Mouse (Mus musculus) intestine, embryonic 14.5 days (tissue): ENCODE results near the gene Il21r. TPM values are rescaled to one million over a fixed set of nuclear protein-coding genes. Genes with fewer than 3 reads are reported as not detected.

ENCODE experiments used
- ATAC-seq: fragments of 200-750 bp; cut with Nextera tagmentation; replicated peaks from 2 replicates; pipeline ENCODE4 v1.8.0; 2017; ENCODE audit warnings: low read depth, moderate number of reproducible peaks, moderate TSS enrichment, moderate library complexity; ENCODE audit not compliant: low FRiP score, low TSS enrichment
- DNase-seq: peaks from one replicate; pipeline ENCODE4 v3.0.0-alpha.2; 2018; ENCODE audit warnings: low spot score
- H3K27ac ChIP-seq: fragments of 300-500 bp; sonication (generic); 2 replicates; pipeline ENCODE4 v1.5.1; 2014; ENCODE audit warnings: low read depth, mild to moderate bottlenecking, control low read depth
- H3K27me3 ChIP-seq: fragments of 300-500 bp; sonication (generic); replicated peaks from 2 replicates; pipeline ENCODE4 v1.6.1; 2014; ENCODE audit warnings: low read length, control low read depth; ENCODE audit not compliant: control insufficient read depth, insufficient read depth
- H3K36me3 ChIP-seq: fragments of 300-500 bp; sonication (generic); 2 replicates; pipeline ENCODE4 v1.6.1; 2014; ENCODE audit warnings: low read length, control low read depth; ENCODE audit not compliant: control insufficient read depth, insufficient read depth
- H3K4me1 ChIP-seq: fragments of 300-500 bp; sonication (generic); replicated peaks from 2 replicates; pipeline ENCODE4 v1.6.1; 2014; ENCODE audit warnings: low read length, control low read depth, mixed read lengths; ENCODE audit not compliant: control insufficient read depth, insufficient read depth
- H3K4me2 ChIP-seq: fragments of 300-500 bp; sonication (generic); 2 replicates; pipeline ENCODE4 v1.6.1; 2014; ENCODE audit warnings: low read length
- H3K4me3 ChIP-seq: fragments of 300-500 bp; sonication (generic); 2 replicates; pipeline ENCODE4 v1.5.1; 2014; ENCODE audit warnings: low read depth, low read length, control low read depth, mixed read lengths
- H3K9ac ChIP-seq: fragments of 300-500 bp; sonication (generic); 2 replicates; pipeline ENCODE4 v1.6.1; 2014; ENCODE audit warnings: mild to moderate bottlenecking, low read length
- H3K9me3 ChIP-seq: fragments of 300-500 bp; sonication (generic); 2 replicates; pipeline ENCODE4 v1.6.1; 2016; ENCODE audit warnings: low read length, control low read depth; ENCODE audit not compliant: control insufficient read depth
- WGBS: fragments of 180-500 bp; shearing (Covaris S2); extraction: QIAGEN DNeasy Blood & Tissue Kit; methylation state at CpG from one replicate; pipeline ENCODE4 v1.1.7; 2014; 5-methylcytosine and 5-hydroxymethylcytosine counted together
- polyA plus RNA-seq: library from polyadenylated mRNA; unstranded; fragments of >200 nt; fragmentation: Nextera tagmentation; extraction: Ambion mirVana; gene quantifications from 2 replicates; pipeline ENCODE4 v1.2.1, GENCODE M21; 2014

Il21r gene
- polyA plus RNA-seq, 1 experiment from 2014 or later, result 0.37 TPM

- H3K4me1 ChIP-seq, result no peaks in the 10 kb centered on the region
- H3K9ac ChIP-seq, result no peak overlapping the region
- ATAC-seq, result no peak
- no peaks in the 10 kb centered on the region for H3K9me3 ChIP-seq
- no peak overlapping the region for H3K27ac ChIP-seq
- H3K36me3 ChIP-seq, result no peaks in the 10 kb centered on the region
- no peak for DNase-seq
- H3K4me3 ChIP-seq, result no peak overlapping the region
- H3K27me3 ChIP-seq, result no peaks in the 10 kb centered on the region
- H3K4me2 ChIP-seq, result no peak overlapping the region
- 83% methylated on average over 4 of the region's 4 CpGs for WGBS
Measured at GRCm38 (mm10) chr7:125608183-125608688, 5.0 kb downstream of the Il21r start.

GRCm38 (mm10) chr7:125613579-125613978, 10.3 kb downstream of the Il21r start:
- Histone ChIP-seq H3K4me1 (no peaks in the 10 kb centered on the region), H3K4me2 (no peak overlapping the region), H3K9ac (no peak overlapping the region), H3K27me3 (no peaks in the 10 kb centered on the region), H3K27ac (no peak overlapping the region), H3K4me3 (no peak overlapping the region), H3K9me3 (no peaks in the 10 kb centered on the region), H3K36me3 (no peaks in the 10 kb centered on the region)
- DNase-seq (no peak), ATAC-seq (no peak)
- 66% methylated on average over 5 of the region's 5 CpGs for WGBS

- H3K27me3 ChIP-seq, result no peaks in the 10 kb centered on the region
- no peak overlapping the region for H3K4me3 ChIP-seq
- no peak for DNase-seq
- no peak overlapping the region for H3K4me2 ChIP-seq
- no peak overlapping the region for H3K27ac ChIP-seq
- ATAC-seq, result no peak
- H3K9ac ChIP-seq, result no peak overlapping the region
- H3K36me3 ChIP-seq, result no peaks in the 10 kb centered on the region
- no peaks in the 10 kb centered on the region for H3K4me1 ChIP-seq
- no peaks in the 10 kb centered on the region for H3K9me3 ChIP-seq
- 83% methylated on average over 7 of the region's 7 CpGs for WGBS
Measured at GRCm38 (mm10) chr7:125615453-125615852, 12.2 kb downstream of the Il21r start.

- H3K9me3 ChIP-seq, result no peaks in the 10 kb centered on the region
Measured at GRCm38 (mm10) chr7:125618016-125618415, 14.8 kb downstream of the Il21r start.

GRCm38 (mm10) chr7:125620077-125620476, 16.8 kb downstream of the Il21r start:
- Histone ChIP-seq H3K9ac (no peak overlapping the region), H3K4me1 (no peaks in the 10 kb centered on the region), H3K4me2 (no peak overlapping the region), H3K4me3 (no peak overlapping the region), H3K9me3 (no peaks in the 10 kb centered on the region), H3K27me3 (no peaks in the 10 kb centered on the region), H3K36me3 (no peaks in the 10 kb centered on the region), H3K27ac (no peak overlapping the region)
- no peak for ATAC-seq
- WGBS, result 66% methylated on average over 4 of the region's 4 CpGs
- DNase-seq, result no peak

More at GRCm38 (mm10) chr7:125618016-125618415, 14.8 kb downstream of the Il21r start:
- H3K4me3 ChIP-seq, result no peak overlapping the region
- no peaks in the 10 kb centered on the region for H3K4me1 ChIP-seq
- no peaks in the 10 kb centered on the region for H3K36me3 ChIP-seq
- ATAC-seq (no peak), DNase-seq (no peak)
- H3K27ac ChIP-seq, result no peak overlapping the region
- H3K9ac ChIP-seq, result no peak overlapping the region
- no peaks in the 10 kb centered on the region for H3K27me3 ChIP-seq
- no peak overlapping the region for H3K4me2 ChIP-seq
- WGBS, result 87% methylated on average over 7 of the region's 7 CpGs

GRCm38 (mm10) chr7:125622741-125623685, 19.8 kb downstream of the Il21r start:
- no peak overlapping the region for H3K9ac ChIP-seq
- H3K9me3 ChIP-seq, result no peaks in the 10 kb centered on the region
- WGBS, result 74% methylated on average over 7 of the region's 7 CpGs
- no peak overlapping the region for H3K27ac ChIP-seq
- no peaks in the 10 kb centered on the region for H3K4me1 ChIP-seq
- H3K4me2 ChIP-seq, result no peak overlapping the region
- no peak overlapping the region for H3K4me3 ChIP-seq
- no peak for DNase-seq
- no peak for ATAC-seq
- no peaks in the 10 kb centered on the region for H3K36me3 ChIP-seq
- H3K27me3 ChIP-seq, result no peaks in the 10 kb centered on the region

GRCm38 (mm10) chr7:125625219-125625618, 22.0 kb downstream of the Il21r start:
- no peaks in the 10 kb centered on the region for H3K36me3 ChIP-seq
- 71% methylated on average over 4 of the region's 4 CpGs for WGBS
- no peak overlapping the region for H3K9ac ChIP-seq
- no peaks in the 10 kb centered on the region for H3K27me3 ChIP-seq
- ATAC-seq, result no peak
- no peak overlapping the region for H3K27ac ChIP-seq
- H3K4me2 ChIP-seq, result no peak overlapping the region
- no peak overlapping the region for H3K4me3 ChIP-seq
- peaks cover 4% of the 10 kb centered on the region; the same call in 1 of the 2 replicates for H3K9me3 ChIP-seq
- H3K4me1 ChIP-seq, result no peaks in the 10 kb centered on the region
- no peak for DNase-seq

GRCm38 (mm10) chr7:125625829-125626228, 22.6 kb downstream of the Il21r start:
- no peak overlapping the region for H3K9ac ChIP-seq
- H3K4me2 ChIP-seq, result no peak overlapping the region
- WGBS, result 54% methylated on average over 7 of the region's 7 CpGs
- H3K4me1 ChIP-seq, result no peaks in the 10 kb centered on the region
- H3K36me3 ChIP-seq, result no peaks in the 10 kb centered on the region
- DNase-seq, result no peak
- no peak for ATAC-seq
- H3K27ac ChIP-seq, result no peak overlapping the region
- no peak overlapping the region for H3K4me3 ChIP-seq
- H3K27me3 ChIP-seq, result no peaks in the 10 kb centered on the region
- H3K9me3 ChIP-seq, result peaks cover 4% of the 10 kb centered on the region; the same call in 1 of the 2 replicates
